Mouse (Mus musculus) heart, postnatal 0 days (tissue): ENCODE measurements around the gene Psap.

Experiments
- CTCF ChIP-seq: IDR thresholded peaks from 2 replicates; pipeline ENCODE4 v1.5.1; 2016; ENCODE audit warnings: antibody characterized with exemption, control low read depth, low read depth
- EP300 ChIP-seq: IDR thresholded peaks from 2 replicates; pipeline ENCODE4 v1.6.1; 2016; ENCODE audit warnings: antibody characterized with exemption, low read depth

DNA sequence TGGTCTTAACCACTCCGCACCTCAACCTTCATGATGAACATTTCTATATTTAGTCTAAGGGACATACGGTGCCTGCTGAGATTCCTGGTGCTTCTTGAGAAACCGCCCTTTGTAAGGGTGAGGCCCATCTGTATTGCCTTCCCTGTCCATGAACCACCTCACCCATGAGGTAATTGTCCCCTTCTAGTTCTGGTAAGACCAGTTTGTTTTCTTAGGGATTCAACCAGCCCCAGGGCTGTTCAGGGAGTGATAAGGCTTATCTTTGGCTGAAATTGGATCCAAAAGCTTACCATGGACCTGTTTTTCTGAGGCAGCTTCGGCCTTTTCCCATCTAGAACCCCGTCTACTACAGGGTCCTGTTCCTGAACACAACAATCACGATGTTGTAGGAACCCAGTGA, 21.3 kb upstream of the Psap start:
- no peak for TF ChIP-seq CTCF
- no peak for TF ChIP-seq EP300
